Mouse (Mus musculus): ENCODE data around the gene Hoxb4. TPM values are rescaled to one million over a fixed set of nuclear protein-coding genes. Genes with fewer than 3 reads are reported as not detected.

Hoxb4 gene
- 0.71 and 1.1 TPM in 2 replicates for polyA plus RNA-seq (2014; fragmentation: Nextera tagmentation; extraction: Ambion mirVana)

- H3K9me3 ChIP-seq (ENCODE audit: control insufficient read depth, low read length): no peaks in the 10 kb centered on the region
- ATAC-seq (replicated peaks; ENCODE audit: low FRiP score) (no peak), DNase-seq (ENCODE audit: low spot score) (no peak)
- peak within 1 kb of the TSS; percentile 83 for H3K27ac ChIP-seq (ENCODE audit: low read depth, low read length)
- H3K36me3 ChIP-seq (ENCODE audit: control insufficient read depth, insufficient read depth, low read length): no peaks in the 10 kb centered on the region
- peak within 1 kb of the TSS; percentile 67 for H3K9ac ChIP-seq (ENCODE audit: low read depth, low read length)
- 5% methylated on average over 28 of the region's 28 CpGs for WGBS
- peak within 1 kb of the TSS; percentile 51 for H3K4me3 ChIP-seq (ENCODE audit: low read depth, low read length)
- H3K27me3 ChIP-seq (replicated peaks; ENCODE audit: control insufficient read depth, insufficient read depth, low read length): peaks cover 98% of the 10 kb centered on the region
- H3K4me1 ChIP-seq (replicated peaks; ENCODE audit: control insufficient read depth, insufficient read depth, low read length): peaks cover 8% of the 10 kb centered on the region; the same call in 1 of the 2 replicates
- H3K4me2 ChIP-seq: peak within 1 kb of the TSS; percentile 69
Measured at GRCm38 (mm10) chr11:96317608-96318367, at the start of gene Hoxb4. Gene Hoxb4 (plus strand): TSS chr11:96318267.

DNA sequence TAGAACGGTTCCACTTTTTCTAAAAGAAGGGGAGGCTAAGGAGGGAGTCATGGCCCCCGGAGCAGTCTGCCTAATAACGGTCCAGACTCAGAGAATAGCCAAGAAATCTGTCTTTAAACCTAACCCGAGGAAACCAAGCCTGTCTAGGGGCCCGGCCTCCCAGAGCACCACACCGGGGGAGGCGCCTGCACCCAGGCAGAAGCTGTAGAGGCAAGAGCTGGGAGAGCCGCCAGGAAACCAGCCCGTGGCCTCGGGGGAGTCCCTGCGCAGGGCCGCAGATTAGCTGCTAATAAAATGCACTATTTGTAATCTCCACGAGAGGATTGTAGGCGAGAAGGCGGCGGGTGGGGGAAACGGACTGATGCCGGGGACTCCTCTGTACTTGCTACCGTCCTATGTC is 48.2 kb upstream of the Hoxb4 start:
- Histone ChIP-seq H3K27me3 (replicated peaks; ENCODE audit: control insufficient read depth, insufficient read depth, low read length) (peaks cover 98% of the 10 kb centered on the region), H3K9me3 (ENCODE audit: control insufficient read depth, low read length) (no peaks in the 10 kb centered on the region), H3K4me1 (replicated peaks; ENCODE audit: control insufficient read depth, insufficient read depth, low read length) (peaks cover 6% of the 10 kb centered on the region; the same call in 1 of the 2 replicates), H3K9ac (ENCODE audit: low read depth, low read length) (no peak overlapping the region), H3K4me3 (ENCODE audit: low read depth, low read length) (no peak overlapping the region), H3K4me2 (no peak overlapping the region), H3K36me3 (ENCODE audit: control insufficient read depth, insufficient read depth, low read length) (no peaks in the 10 kb centered on the region), H3K27ac (ENCODE audit: low read depth, low read length) (no peak overlapping the region)
- WGBS: 1% methylated on average over 19 of the region's 19 CpGs
- DNase-seq (ENCODE audit: low spot score) (no peak), ATAC-seq (replicated peaks; ENCODE audit: low FRiP score) (no peak)

DNA sequence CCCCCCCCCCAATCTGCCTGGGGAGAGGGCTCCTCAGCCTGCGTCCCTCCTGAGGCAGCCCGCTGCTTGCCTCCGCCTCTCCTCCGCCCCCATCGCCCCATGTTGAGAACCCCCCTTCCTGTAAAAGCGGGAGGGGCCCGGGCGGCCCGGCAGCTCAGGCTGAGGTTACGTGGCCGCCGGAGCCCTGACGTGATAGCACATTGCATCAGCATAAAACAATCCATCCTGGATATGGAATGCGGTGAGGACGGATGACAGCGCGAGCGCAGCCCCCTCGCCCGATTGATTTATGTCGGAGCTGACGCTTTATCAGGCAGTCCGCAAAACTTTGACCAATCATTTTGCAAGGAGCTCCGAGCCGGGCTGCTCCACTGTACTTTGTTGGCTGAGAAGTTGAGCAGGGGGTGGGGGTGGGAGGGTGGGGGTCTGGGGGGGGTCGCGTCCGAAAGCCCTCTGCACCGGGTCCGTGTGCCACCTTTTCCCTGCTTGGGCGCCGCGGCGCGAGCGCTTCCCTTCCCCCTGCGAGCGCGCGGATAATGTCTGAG is 47.0 kb upstream of the Hoxb4 start, which contains the start of gene Hoxb9:
Gene Hoxb9 (plus strand): TSS at position 462 of the 545 bp plus-strand sequence.
- Histone ChIP-seq H3K9ac (ENCODE audit: low read depth, low read length) (no peak within 1 kb of the TSS), H3K27ac (ENCODE audit: low read depth, low read length) (no peak within 1 kb of the TSS)

DNA sequence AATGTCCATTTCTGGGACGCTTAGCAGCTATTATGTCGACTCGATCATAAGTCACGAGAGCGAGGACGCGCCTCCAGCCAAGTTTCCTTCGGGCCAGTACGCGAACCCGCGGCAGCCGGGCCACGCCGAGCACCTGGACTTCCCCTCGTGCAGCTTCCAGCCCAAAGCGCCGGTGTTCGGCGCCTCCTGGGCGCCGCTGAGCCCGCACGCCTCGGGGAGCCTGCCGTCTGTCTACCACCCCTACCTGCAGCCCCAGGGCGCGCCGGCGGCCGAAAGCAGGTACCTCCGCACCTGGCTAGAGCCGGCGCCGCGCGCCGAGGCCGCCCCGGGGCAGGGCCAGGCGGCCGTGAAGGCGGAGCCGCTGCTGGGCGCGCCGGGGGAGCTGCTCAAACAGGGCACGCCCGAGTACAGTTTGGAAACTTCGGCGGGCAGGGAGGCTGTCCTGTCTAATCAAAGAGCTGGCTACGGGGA is 46.5 kb upstream of the Hoxb4 start:
- DNase-seq (ENCODE audit: low spot score): no peak
- no peak for ATAC-seq (replicated peaks; ENCODE audit: low FRiP score)
- Histone ChIP-seq H3K27ac (ENCODE audit: low read depth, low read length) (no peak overlapping the region), H3K4me1 (replicated peaks; ENCODE audit: control insufficient read depth, insufficient read depth, low read length) (peaks cover 6% of the 10 kb centered on the region; the same call in 1 of the 2 replicates), H3K4me3 (ENCODE audit: low read depth, low read length) (peak overlapping the region; percentile 28), H3K27me3 (replicated peaks; ENCODE audit: control insufficient read depth, insufficient read depth, low read length) (peaks cover 98% of the 10 kb centered on the region), H3K9ac (ENCODE audit: low read depth, low read length) (no peak overlapping the region), H3K36me3 (ENCODE audit: control insufficient read depth, insufficient read depth, low read length) (no peaks in the 10 kb centered on the region), H3K4me2 (peak overlapping the region; percentile 43), H3K9me3 (ENCODE audit: control insufficient read depth, low read length) (no peaks in the 10 kb centered on the region)
- WGBS: 2% methylated on average over 52 of the region's 52 CpGs

More for the DNA sequence above, 47.0 kb upstream of the Hoxb4 start, which contains the start of gene Hoxb9:
- ATAC-seq (replicated peaks; ENCODE audit: low FRiP score) (no peak), DNase-seq (ENCODE audit: low spot score) (no peak)
- Histone ChIP-seq H3K27me3 (replicated peaks; ENCODE audit: control insufficient read depth, insufficient read depth, low read length) (peaks cover 98% of the 10 kb centered on the region), H3K4me1 (replicated peaks; ENCODE audit: control insufficient read depth, insufficient read depth, low read length) (peaks cover 6% of the 10 kb centered on the region; the same call in 1 of the 2 replicates), H3K36me3 (ENCODE audit: control insufficient read depth, insufficient read depth, low read length) (no peaks in the 10 kb centered on the region), H3K4me2 (peak within 1 kb of the TSS; percentile 43), H3K4me3 (ENCODE audit: low read depth, low read length) (peak within 1 kb of the TSS; percentile 28), H3K9me3 (ENCODE audit: control insufficient read depth, low read length) (no peaks in the 10 kb centered on the region)
- WGBS: 1% methylated on average over 40 of the region's 40 CpGs

DNA sequence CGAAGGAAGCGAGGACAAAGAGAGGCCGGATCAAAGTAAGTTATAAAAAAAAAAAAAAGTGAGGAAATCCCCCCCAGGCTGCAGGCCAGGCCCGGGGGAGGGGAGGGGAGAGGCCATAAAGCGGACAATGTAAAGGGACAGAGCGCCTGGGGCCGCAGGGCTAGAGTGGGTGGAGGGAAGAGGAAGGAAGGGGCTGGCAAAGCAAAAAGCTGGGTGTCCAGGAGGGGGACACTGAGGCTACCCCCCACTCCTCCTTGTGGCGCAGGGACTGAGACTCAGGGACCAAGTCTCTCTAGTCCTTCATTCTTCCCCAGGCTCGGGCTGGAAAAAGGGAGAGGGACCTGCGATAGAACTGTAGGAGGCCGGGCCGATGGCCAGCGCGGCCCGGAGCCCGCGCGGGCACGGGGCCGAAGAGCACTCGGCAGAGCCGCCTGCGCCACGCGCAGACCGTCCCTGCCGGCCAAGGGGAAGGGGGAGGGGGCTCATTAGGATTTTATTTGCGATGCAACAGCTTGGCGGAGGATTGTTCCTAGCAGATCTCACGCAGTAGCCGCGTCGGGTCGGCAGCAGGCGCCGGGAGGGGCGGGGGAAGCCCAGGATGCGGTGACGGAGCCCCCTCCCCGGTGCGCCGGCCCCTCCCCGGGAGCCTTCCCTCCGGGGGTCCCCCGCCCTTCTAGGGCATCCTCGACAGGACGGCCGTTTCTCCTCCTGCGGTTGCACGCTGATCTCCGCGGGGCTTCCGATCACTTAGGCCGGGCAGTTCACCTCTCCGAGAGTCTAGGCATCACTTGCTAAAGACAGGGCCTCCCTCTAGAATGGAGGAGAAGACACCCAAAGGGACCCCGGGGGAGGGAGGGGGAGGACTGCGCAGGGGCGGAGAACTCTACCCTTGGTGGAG is 45.8 kb upstream of the Hoxb4 start:
- no peak overlapping the region for H3K27ac ChIP-seq (ENCODE audit: low read depth, low read length)
- H3K36me3 ChIP-seq (ENCODE audit: control insufficient read depth, insufficient read depth, low read length): no peaks in the 10 kb centered on the region
- DNase-seq (ENCODE audit: low spot score) (peak; percentile 46), ATAC-seq (replicated peaks; ENCODE audit: low FRiP score) (no peak)
- no peaks in the 10 kb centered on the region for H3K9me3 ChIP-seq (ENCODE audit: control insufficient read depth, low read length)
- under 1% methylated on average over 54 of the region's 58 CpGs for WGBS
- H3K4me3 ChIP-seq (ENCODE audit: low read depth, low read length): peak overlapping the region; percentile 10; the same call in 1 of the 2 replicates
- H3K9ac ChIP-seq (ENCODE audit: low read depth, low read length): no peak overlapping the region
- peaks cover 98% of the 10 kb centered on the region for H3K27me3 ChIP-seq (replicated peaks; ENCODE audit: control insufficient read depth, insufficient read depth, low read length)
- H3K4me2 ChIP-seq: peak overlapping the region; percentile 27; the same call in 1 of the 2 replicates
- peaks cover 6% of the 10 kb centered on the region; the same call in 1 of the 2 replicates for H3K4me1 ChIP-seq (replicated peaks; ENCODE audit: control insufficient read depth, insufficient read depth, low read length)

GRCm38 (mm10) chr11:96274428-96274827 is 43.6 kb upstream of the Hoxb4 start:
- Histone ChIP-seq H3K27ac (ENCODE audit: low read depth, low read length) (no peak overlapping the region), H3K4me1 (replicated peaks; ENCODE audit: control insufficient read depth, insufficient read depth, low read length) (peaks cover 6% of the 10 kb centered on the region; the same call in 1 of the 2 replicates), H3K9ac (ENCODE audit: low read depth, low read length) (no peak overlapping the region), H3K36me3 (ENCODE audit: control insufficient read depth, insufficient read depth, low read length) (no peaks in the 10 kb centered on the region), H3K27me3 (replicated peaks; ENCODE audit: control insufficient read depth, insufficient read depth, low read length) (peaks cover 100% of the 10 kb centered on the region), H3K4me2 (no peak overlapping the region), H3K9me3 (ENCODE audit: control insufficient read depth, low read length) (no peaks in the 10 kb centered on the region), H3K4me3 (ENCODE audit: low read depth, low read length) (no peak overlapping the region)
- ATAC-seq (replicated peaks; ENCODE audit: low FRiP score) (no peak), DNase-seq (ENCODE audit: low spot score) (no peak)
- 10% methylated on average over 10 of the region's 10 CpGs for WGBS

- Histone ChIP-seq H3K9me3 (ENCODE audit: control insufficient read depth, low read length) (no peaks in the 10 kb centered on the region), H3K27ac (ENCODE audit: low read depth, low read length) (no peak overlapping the region), H3K36me3 (ENCODE audit: control insufficient read depth, insufficient read depth, low read length) (no peaks in the 10 kb centered on the region), H3K27me3 (replicated peaks; ENCODE audit: control insufficient read depth, insufficient read depth, low read length) (peaks cover 100% of the 10 kb centered on the region), H3K4me3 (ENCODE audit: low read depth, low read length) (no peak overlapping the region), H3K9ac (ENCODE audit: low read depth, low read length) (no peak overlapping the region), H3K4me2 (no peak overlapping the region), H3K4me1 (replicated peaks; ENCODE audit: control insufficient read depth, insufficient read depth, low read length) (peaks cover 4% of the 10 kb centered on the region; the same call in 1 of the 2 replicates)
- ATAC-seq (replicated peaks; ENCODE audit: low FRiP score) (no peak), DNase-seq (ENCODE audit: low spot score) (no peak)
- WGBS: 17% methylated on average over 4 of the region's 4 CpGs
Measured at GRCm38 (mm10) chr11:96275896-96276295, 42.2 kb upstream of the Hoxb4 start.

Measured in liver, embryonic 11.5 days (tissue).